Mouse (Mus musculus): ENCODE results near the gene Dimt1. TPM values are rescaled to one million over a fixed set of nuclear protein-coding genes. Genes with fewer than 3 reads are reported as not detected.

Gene Dimt1
- polyA plus RNA-seq, 1 experiment: 4.6 TPM

GRCm38 (mm10) chr13:107008174-107008573, 61.2 kb downstream of the Dimt1 start:
- WGBS: 88% methylated on average over 4 of the region's 4 CpGs
- DNase-seq (ENCODE audit: low read depth in 1 of 2, low spot score in 2 of 2): no peak
- no peaks in the 10 kb centered on the region for H3K4me1 ChIP-seq (ENCODE audit: control insufficient read depth, insufficient read depth, insufficient read length)

More at GRCm38 (mm10) chr13:107008174-107008573, 61.2 kb downstream of the Dimt1 start:
- H3K4me3 ChIP-seq (ENCODE audit: extremely low read depth, insufficient read depth, insufficient read length): no peak overlapping the region
- no peak overlapping the region for H3K27ac ChIP-seq (ENCODE audit: insufficient read depth, low read length)
- no peaks in the 10 kb centered on the region for H3K36me3 ChIP-seq (ENCODE audit: control insufficient read depth, insufficient read depth, low read length)
- no peaks in the 10 kb centered on the region for H3K27me3 ChIP-seq (ENCODE audit: control insufficient read depth, insufficient read depth, low read length)
- no peak for TF ChIP-seq CTCF (IDR thresholded peaks at IDR 0.05; ENCODE audit: extremely low read depth, insufficient read depth, insufficient read length, insufficient replicate concordance)
- TF ChIP-seq POLR2A (IDR thresholded peaks at IDR 0.05; ENCODE audit: low read depth, low read length): no peak

Other genes starting within 250 kb of the Dimt1 start
- 12.6 and 13.3 TPM in 2 replicates for gene Ipo11, start 10.2 kb upstream of the Dimt1 start, polyA plus RNA-seq (2012; rRNA removed)
- gene Kif2a, start 75.0 kb downstream of the Dimt1 start, polyA plus RNA-seq (2012; rRNA removed): 1.4 and 1.5 TPM in 2 replicates

All from spleen, adult 2 months (tissue).